Mouse (Mus musculus) spleen, embryonic (tissue): ENCODE measurements around the gene Ndufb3.
"Not testable (repeated sequence)": the region's sequence is repeated elsewhere in the genome, so short reads cannot be mapped to it uniquely, and the experiment has no call there.

Source experiments
- CTCF ChIA-PET: fragments of 350-600 bp; sonication (Branson Sonifier 250); formaldehyde crosslinking; loops from one replicate; lab custom pipeline; 2022; lab: Charles Lee

Gene Ndufb3

DNA sequence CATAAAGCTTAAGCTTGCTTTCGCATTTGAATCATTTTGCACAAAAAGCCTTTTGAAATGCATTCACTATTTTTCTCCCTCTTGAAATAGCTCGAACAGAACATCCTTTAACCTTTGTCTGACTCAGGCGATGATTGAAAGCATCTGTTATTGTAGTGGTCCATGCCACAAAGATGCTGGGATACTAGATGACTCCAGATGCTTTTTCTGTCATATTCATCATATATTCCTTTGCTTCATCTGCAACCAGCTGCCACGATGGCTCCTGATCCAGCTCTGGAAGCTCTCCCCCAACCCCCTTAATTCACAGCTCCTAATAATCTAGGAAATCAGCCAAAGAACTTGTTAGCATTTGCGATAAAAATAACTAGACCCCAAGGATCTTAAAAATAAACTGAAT is 30.9 kb downstream of the Ndufb3 start:
- CTCF ChIA-PET: no interaction called here

DNA sequence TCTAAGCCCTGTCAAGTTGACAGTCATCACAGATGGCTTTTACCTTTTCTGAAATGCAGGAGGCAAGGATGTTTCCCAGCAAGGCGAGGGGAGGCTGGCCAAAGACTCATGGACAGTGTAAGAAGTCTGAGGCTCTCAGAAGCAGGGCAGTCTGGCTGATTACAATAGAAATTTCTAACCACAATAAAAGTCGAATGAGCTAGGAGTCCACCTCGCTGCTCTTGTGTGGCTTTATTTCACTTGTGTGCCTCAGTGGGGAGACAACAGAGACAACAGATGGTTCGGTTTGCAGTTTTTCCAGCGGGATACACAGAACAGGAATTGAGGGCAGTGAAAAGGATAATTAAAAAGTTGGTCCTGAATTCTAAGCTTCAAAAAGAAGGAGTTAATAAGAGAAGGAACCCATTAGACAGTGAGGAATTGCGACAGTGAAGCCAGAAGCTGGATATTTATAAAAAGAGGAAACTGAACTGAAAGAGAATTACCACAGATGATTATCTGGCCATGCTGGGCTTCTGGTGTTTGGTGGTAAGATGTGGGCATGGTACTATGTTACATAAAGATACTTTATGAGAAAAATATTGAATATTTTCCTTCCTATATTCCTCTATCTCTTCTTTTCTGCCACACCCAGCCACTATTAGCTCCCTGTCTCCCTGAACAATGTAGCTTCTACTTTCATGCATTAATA is 31.9 kb downstream of the Ndufb3 start:
- CTCF ChIA-PET: no interaction called here

DNA sequence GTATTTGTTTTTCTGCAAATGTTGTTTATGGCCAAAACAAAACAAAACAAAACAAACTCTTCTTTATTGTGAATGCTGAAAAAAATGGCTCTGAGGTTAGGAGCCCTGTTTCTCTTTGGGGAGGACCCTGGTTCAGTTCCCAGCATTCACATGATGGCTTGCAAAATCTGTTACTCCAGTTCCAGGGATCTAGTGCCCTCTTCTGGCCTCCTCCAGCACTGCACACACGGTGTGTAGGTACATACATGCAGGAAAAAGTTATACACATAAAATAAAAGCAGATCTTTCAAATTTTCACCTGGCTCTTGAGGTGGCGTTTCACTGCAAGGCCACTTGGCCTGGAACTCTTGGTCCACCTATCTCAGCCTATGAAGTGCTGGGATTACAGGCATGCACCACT is 32.6 kb downstream of the Ndufb3 start:
- CTCF ChIA-PET: no interaction called here

DNA sequence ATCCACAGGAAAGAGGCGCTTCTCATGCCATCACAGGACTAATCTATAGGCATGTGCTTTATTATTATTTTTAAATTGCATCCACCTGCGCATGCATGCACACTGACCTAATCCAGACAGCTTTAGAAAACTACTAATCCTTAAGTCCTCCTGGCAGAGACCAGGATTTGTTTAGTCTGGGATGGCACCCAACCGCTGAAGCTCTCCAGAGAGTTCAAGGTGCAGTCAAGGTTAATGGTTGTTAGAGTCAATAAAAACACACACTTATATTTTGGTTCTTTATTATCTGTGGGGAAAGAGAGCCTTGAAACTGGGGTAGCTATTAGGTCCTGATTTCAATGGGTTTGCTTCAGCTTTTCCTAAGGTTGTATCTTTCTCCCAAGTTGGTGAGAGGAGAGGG is 35.1 kb downstream of the Ndufb3 start:
- CTCF ChIA-PET: interaction anchor here (0.6 to 0.7 kb wide), 2 partner anchors 52 to 157 kb away, joined by 4 to 6 read pairs; no protein-coding TSS in a partner anchor

DNA sequence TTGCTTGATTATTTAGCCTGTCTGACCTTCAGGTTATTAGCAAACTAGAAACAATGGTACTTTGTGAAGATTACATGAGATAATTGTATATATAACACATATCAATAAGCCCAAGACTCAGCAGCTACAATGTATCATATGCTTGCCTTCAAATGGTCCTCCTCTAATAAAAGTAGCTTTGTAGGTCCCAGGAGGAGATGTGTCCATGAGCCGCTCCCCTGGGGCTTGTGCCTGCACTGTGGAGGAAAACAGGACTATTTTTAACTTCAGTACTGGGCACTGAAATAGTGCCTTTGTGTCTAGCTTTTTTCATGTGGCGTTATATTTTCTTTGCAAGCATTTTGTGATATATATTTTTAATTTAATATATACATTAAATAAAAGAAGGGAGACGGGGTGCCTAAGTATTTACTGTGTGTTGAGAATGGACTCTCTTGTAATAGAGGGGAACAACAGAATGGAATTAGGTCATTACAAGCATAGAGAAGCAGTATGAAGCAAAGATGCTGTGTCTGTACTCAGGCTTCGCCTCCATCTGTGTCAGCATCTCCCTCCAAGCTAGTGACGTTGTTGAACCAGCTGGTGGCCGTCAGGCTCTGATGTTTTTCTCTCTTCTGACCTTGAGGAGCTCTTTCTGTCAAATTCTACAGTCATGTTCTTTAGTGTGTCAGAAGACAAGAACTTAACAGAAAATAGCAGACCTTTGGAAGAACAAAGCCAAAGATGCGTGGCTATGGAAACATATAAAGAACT is 36.0 kb downstream of the Ndufb3 start:
- CTCF ChIA-PET: interaction anchor here (0.6 kb wide), 1 partner anchor 52 kb away, joined by 4 read pairs; no protein-coding TSS in a partner anchor

DNA sequence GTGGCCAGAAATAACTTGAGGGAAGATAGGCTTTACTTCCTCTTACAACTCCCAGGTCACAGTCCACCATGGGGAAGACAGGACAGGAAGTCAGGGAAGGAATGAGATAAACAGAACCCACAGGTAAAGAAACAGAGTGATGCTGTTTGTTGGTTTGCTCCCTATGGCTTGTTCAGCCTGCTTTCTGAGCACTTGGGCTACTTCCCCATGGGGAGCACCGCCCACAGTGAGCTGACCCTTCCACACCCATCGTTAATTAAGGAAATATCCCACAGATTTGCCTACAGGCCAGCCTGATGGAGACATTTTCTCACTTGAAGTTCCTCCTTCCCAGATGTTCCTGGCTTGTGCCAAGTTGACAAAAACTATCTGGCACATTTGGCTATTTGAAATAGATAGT is 42.7 kb downstream of the Ndufb3 start:
- CTCF ChIA-PET: not testable (repeated sequence)
